Mouse (Mus musculus) urinary bladder, adult 2 months (tissue): ENCODE data around the gene Dcpp2. TPM values are rescaled to one million over a fixed set of nuclear protein-coding genes. Genes with fewer than 3 reads are reported as not detected.
A peak's percentile ranks its signal among the peaks of the same experiment; 100 is the strongest.
"Not testable (repeated sequence)": the region's sequence is repeated elsewhere in the genome, so short reads cannot be mapped to it uniquely, and the experiment has no call there.

Experiments
- DNase-seq: peaks from one replicate; pipeline ENCODE4 v3.0.0; 2022; ENCODE audit warnings: low spot score
- polyA plus RNA-seq: library from polyadenylated mRNA; depleted of rRNA; stranded (reverse); fragments of >200 nt; gene quantifications from 2 replicates; pipeline ENCODE4 v1.2.3, GENCODE M21; 2012; rRNA removed

Dcpp2 gene
- polyA plus RNA-seq, 1 experiment, result not detected

DNA sequence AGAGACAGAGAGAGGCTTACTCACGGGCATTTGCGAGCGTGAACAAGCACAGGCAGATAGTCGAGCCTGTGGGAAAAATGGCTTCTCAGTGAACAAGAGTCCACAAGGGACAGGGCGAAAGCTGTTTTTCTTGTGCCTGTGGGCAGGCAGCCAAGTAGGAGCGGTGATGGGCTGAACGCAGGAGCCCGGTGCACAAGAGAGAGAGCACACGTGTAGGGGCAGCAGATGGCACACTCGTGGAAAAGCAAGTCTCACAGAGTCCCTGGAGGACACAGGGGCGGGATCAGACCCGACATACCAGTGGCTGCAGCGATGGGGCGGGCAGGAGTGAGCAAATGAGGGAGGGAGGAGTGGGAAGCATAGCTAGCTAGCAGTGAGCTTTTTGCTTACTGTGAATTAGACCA lies 44.4 kb downstream of the Dcpp2 start:
- peak; percentile 52 for DNase-seq

GRCm38 (mm10) chr17:23931157-23931556 lies 50.5 kb downstream of the Dcpp2 start:
- no peak for DNase-seq

GRCm38 (mm10) chr17:23941372-23941771 lies 60.7 kb downstream of the Dcpp2 start, which contains the start of gene Sbp:
Sbp (plus strand) TSS chr17:23941672.
- DNase-seq, result no peak

DNA sequence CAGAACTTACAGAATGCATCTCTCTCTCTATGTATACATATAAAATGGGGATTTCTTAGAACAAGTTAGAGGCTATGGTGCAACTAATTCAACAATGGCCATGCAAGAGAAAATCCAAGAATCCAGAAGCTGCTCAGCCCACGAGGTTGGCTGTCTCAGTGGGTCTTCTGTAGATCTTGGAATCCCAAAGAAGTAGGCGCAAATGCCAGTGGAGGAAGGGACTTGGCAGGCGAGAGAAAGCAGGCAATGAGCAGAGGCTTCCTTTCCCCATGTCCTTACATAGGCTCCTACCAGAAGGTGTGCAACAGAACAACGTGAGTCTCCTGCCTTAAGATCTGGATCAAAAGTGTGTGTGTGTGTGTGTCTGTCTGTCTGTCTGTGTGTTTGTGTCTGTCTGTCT lies 66.8 kb downstream of the Dcpp2 start:
- not testable (repeated sequence) for DNase-seq

DNA sequence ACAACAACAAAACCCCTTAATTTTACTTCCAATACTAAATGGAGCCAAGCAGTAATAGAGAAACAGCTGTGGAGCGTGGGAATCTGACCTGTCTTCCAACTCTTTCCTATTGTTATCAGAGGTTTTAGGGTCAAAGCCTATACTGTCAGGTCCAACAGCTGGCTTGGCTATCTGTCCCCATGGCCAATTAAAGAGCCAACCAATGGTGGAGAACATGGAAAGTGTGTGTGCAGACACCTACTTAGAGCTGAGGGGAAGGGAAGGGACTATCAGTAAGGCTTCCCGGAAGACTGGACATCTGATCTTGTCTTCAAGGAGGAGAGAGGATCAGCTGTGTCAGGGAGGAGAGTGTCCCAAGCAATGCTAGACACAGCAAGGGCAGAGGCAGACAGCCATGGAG lies 68.4 kb downstream of the Dcpp2 start:
- DNase-seq, result no peak

Other genes with a start within 250 kb of the Dcpp2 start
- 0.22 and 0.29 TPM in 2 replicates for gene Mmp25, start 235.6 kb upstream of the Dcpp2 start, polyA plus RNA-seq
- 9.2 and 11.7 TPM in 2 replicates for gene Bicdl2, start 220.4 kb upstream of the Dcpp2 start, polyA plus RNA-seq
- gene Hcfc1r1, start 207.3 kb upstream of the Dcpp2 start, polyA plus RNA-seq, result 136 and 183 TPM in 2 replicates
- gene Thoc6, start 207.0 kb upstream of the Dcpp2 start, polyA plus RNA-seq, result 13.2 and 16.9 TPM in 2 replicates
- 17.4 and 26.7 TPM in 2 replicates for gene Tnfrsf12a, start 203.4 kb upstream of the Dcpp2 start, polyA plus RNA-seq
- gene Cldn6, start 201.6 kb upstream of the Dcpp2 start, polyA plus RNA-seq, result 0.04 TPM in 1 of 2 replicates, not detected in the other
- gene Cldn9, start 196.9 kb upstream of the Dcpp2 start, polyA plus RNA-seq, result not detected in 2 replicates
- gene 1520401A03Rik, start 158.1 kb upstream of the Dcpp2 start, polyA plus RNA-seq, result 0.10 and 0.23 TPM in 2 replicates
- 10.4 and 15.3 TPM in 2 replicates for gene Pkmyt1, start 154.5 kb upstream of the Dcpp2 start, polyA plus RNA-seq
- gene Paqr4, start 140.0 kb upstream of the Dcpp2 start, polyA plus RNA-seq, result 12.8 and 13.0 TPM in 2 replicates
- gene Kremen2, start 135.0 kb upstream of the Dcpp2 start, polyA plus RNA-seq, result 0.04 and 0.11 TPM in 2 replicates
- gene Flywch1, start 109.3 kb upstream of the Dcpp2 start, polyA plus RNA-seq, result 35.0 and 39.3 TPM in 2 replicates
- gene Flywch2, start 94.8 kb upstream of the Dcpp2 start, polyA plus RNA-seq, result 9.0 and 13.2 TPM in 2 replicates
- gene Srrm2, start 90.3 kb upstream of the Dcpp2 start, polyA plus RNA-seq, result 540 TPM in 2 replicates
- 466 and 498 TPM in 2 replicates for gene Elob, start 51.7 kb upstream of the Dcpp2 start, polyA plus RNA-seq
- gene Prss33, start 44.8 kb upstream of the Dcpp2 start, polyA plus RNA-seq, result not detected in 2 replicates
- 0.67 and 1.1 TPM in 2 replicates for gene Prss32, start 37.0 kb upstream of the Dcpp2 start, polyA plus RNA-seq
- 0.04 and 0.28 TPM in 2 replicates for gene Prss41, start 36.7 kb upstream of the Dcpp2 start, polyA plus RNA-seq
- gene Prss21, start 12.8 kb upstream of the Dcpp2 start, polyA plus RNA-seq, result not detected in 2 replicates
- gene Dcpp1, start within 50 bp of the Dcpp2 start, polyA plus RNA-seq, result not detected in 2 replicates
- not detected in 2 replicates for gene Dcpp3, start 36.6 kb downstream of the Dcpp2 start, polyA plus RNA-seq
- 0.09 TPM in 1 of 2 replicates, not detected in the other for gene Sbp, start 60.8 kb downstream of the Dcpp2 start, polyA plus RNA-seq
- not detected in 2 replicates for gene Sbpl, start 74.4 kb downstream of the Dcpp2 start, polyA plus RNA-seq
- 0.25 and 0.87 TPM in 2 replicates for gene Prss30, start 99.7 kb downstream of the Dcpp2 start, polyA plus RNA-seq
- gene Prss22, start 117.2 kb downstream of the Dcpp2 start, polyA plus RNA-seq, result 17.2 and 19.3 TPM in 2 replicates
- gene Prss27, start 157.3 kb downstream of the Dcpp2 start, polyA plus RNA-seq, result 13.2 and 21.8 TPM in 2 replicates
- 27.7 and 35.6 TPM in 2 replicates for gene Kctd5, start 192.6 kb downstream of the Dcpp2 start, polyA plus RNA-seq